Mouse (Mus musculus) CH12.LX (cell line): ENCODE measurements around the gene Xpr1. TPM values are rescaled to one million over a fixed set of nuclear protein-coding genes. Genes with fewer than 3 reads are reported as not detected.

Source experiments
- DNase-seq: peaks from one replicate; pipeline ENCODE4 v3.0.0-alpha.2; 2013; ENCODE audit errors: extremely low read depth
- H3K27ac ChIP-seq: 2 replicates; pipeline ENCODE4 v1.5.1; 2012; ENCODE audit warnings: low read depth, mild to moderate bottlenecking, control low read depth, moderate library complexity; ENCODE audit not compliant: insufficient read depth
- H3K27me3 ChIP-seq: replicated peaks from 2 replicates; pipeline ENCODE3; 2012; ENCODE audit warnings: inconsistent platforms
- H3K36me3 ChIP-seq, 2 experiments: replicated peaks in 1 of 2; 2 replicates each; pipeline versions ENCODE3 to v1.6.1; 2012; ENCODE audit warnings: inconsistent platforms in 1 of 2, low read length in 1 of 2, mild to moderate bottlenecking in 1 of 2, mixed read lengths in 1 of 2, moderate library complexity in 1 of 2; ENCODE audit not compliant: control insufficient read depth in 1 of 2, insufficient read depth in 1 of 2
- H3K4me1 ChIP-seq, 2 experiments: 2 replicates each; pipeline ENCODE4 v1.6.1; 2012; ENCODE audit warnings: inconsistent platforms in 1 of 2, moderate library complexity in 1 of 2; ENCODE audit not compliant: insufficient read depth in 2 of 2, control insufficient read depth in 1 of 2
- H3K4me2 ChIP-seq: 2 replicates; pipeline ENCODE4 v1.6.1; 2012; ENCODE audit warnings: low read depth, mild to moderate bottlenecking, control low read depth; ENCODE audit not compliant: poor library complexity, insufficient read depth, severe bottlenecking
- H3K4me3 ChIP-seq, 3 experiments: fragments of 150-350 bp in 1 of 3; sonication (generic) in 1 of 3; replicated peaks in 1 of 3; 2 replicates each; pipeline versions ENCODE3 to v1.5.1; 2011 to 2012; ENCODE audit warnings: low read depth in 2 of 3, low read length in 2 of 3, mild to moderate bottlenecking in 2 of 3, moderate library complexity in 2 of 3, control low read depth in 1 of 3, improper control_type of control experiment in 1 of 3, inconsistent platforms in 1 of 3, mixed read lengths in 1 of 3; ENCODE audit not compliant: poor library complexity in 1 of 3
- H3K79me2 ChIP-seq: replicated peaks from 2 replicates; pipeline ENCODE4 v1.6.1; 2012; ENCODE audit warnings: mild to moderate bottlenecking, moderate library complexity; ENCODE audit not compliant: control insufficient read depth, poor library complexity, insufficient read depth, severe bottlenecking; ENCODE audit errors: extremely low read depth
- H3K9ac ChIP-seq: 2 replicates; pipeline ENCODE4 v1.6.1; 2012; ENCODE audit warnings: low read depth, mild to moderate bottlenecking, control low read depth, moderate library complexity; ENCODE audit not compliant: insufficient read depth
- H3K9me3 ChIP-seq: replicated peaks from 2 replicates; pipeline ENCODE3; 2012; ENCODE audit warnings: low read length, inconsistent platforms, mixed read lengths
- CHD2 ChIP-seq: IDR thresholded peaks from 2 replicates; pipeline ENCODE4 v1.6.1; 2011; ENCODE audit warnings: low read length, improper control_type of control experiment
- ELF1 ChIP-seq: IDR thresholded peaks from 2 replicates; pipeline ENCODE4 v1.6.1; 2014; ENCODE audit warnings: low read depth, mild to moderate bottlenecking, inconsistent platforms, low read length, improper control_type of control experiment
- ETS1 ChIP-seq: conservative IDR thresholded peaks from 2 replicates; pipeline ENCODE4 v1.6.1; 2012; ENCODE audit warnings: low read depth, mild to moderate bottlenecking, inconsistent platforms, low read length, improper control_type of control experiment, moderate library complexity
- GABPA ChIP-seq: IDR thresholded peaks from 2 replicates; pipeline ENCODE4 v1.6.1; 2012; ENCODE audit warnings: low read depth, low read length, improper control_type of control experiment, inconsistent platforms; ENCODE audit not compliant: insufficient replicate concordance
- HCFC1 ChIP-seq: IDR thresholded peaks from 2 replicates; pipeline ENCODE4 v1.6.1; 2012; ENCODE audit warnings: low read depth, mild to moderate bottlenecking, inconsistent platforms, low read length, improper control_type of control experiment
- JUN ChIP-seq: IDR thresholded peaks from 2 replicates; pipeline ENCODE4 v1.6.1; 2011; ENCODE audit warnings: low read depth, mild to moderate bottlenecking, low read length, improper control_type of control experiment, moderate library complexity; ENCODE audit not compliant: insufficient read depth
- JUND ChIP-seq: conservative IDR thresholded peaks from 2 replicates; pipeline ENCODE4 v1.6.1; 2011; ENCODE audit warnings: low read depth, low read length, improper control_type of control experiment
- KAT2A ChIP-seq: IDR thresholded peaks from 2 replicates; pipeline ENCODE4 v1.6.1; 2012; ENCODE audit warnings: low read length, improper control_type of control experiment, inconsistent platforms; ENCODE audit not compliant: insufficient replicate concordance
- MAZ ChIP-seq: IDR thresholded peaks from 2 replicates; pipeline ENCODE4 v1.6.1; 2012; ENCODE audit warnings: low read depth, mild to moderate bottlenecking, inconsistent platforms, low read length, improper control_type of control experiment, moderate library complexity
- NELFE ChIP-seq: IDR thresholded peaks from 2 replicates; pipeline ENCODE4 v1.6.1; 2011; ENCODE audit warnings: low read depth, low read length, improper control_type of control experiment
- PAX5 ChIP-seq: IDR thresholded peaks from 2 replicates; pipeline ENCODE4 v1.6.1; 2012; ENCODE audit warnings: low read length, inconsistent platforms, mixed read lengths
- POLR2A ChIP-seq: IDR thresholded peaks from 2 replicates; pipeline ENCODE4 v1.6.1; 2011; ENCODE audit warnings: low read depth, mild to moderate bottlenecking, improper control_type of control experiment, low read length
- RAD21 ChIP-seq: IDR thresholded peaks from 2 replicates; pipeline ENCODE4 v1.6.1; 2011; ENCODE audit warnings: low read depth, mild to moderate bottlenecking, low read length, improper control_type of control experiment, moderate library complexity
- TBP ChIP-seq: conservative IDR thresholded peaks from 2 replicates; pipeline ENCODE4 v1.6.1; 2011; ENCODE audit warnings: low read depth, low read length, improper control_type of control experiment
- ZMIZ1 ChIP-seq: IDR thresholded peaks from 2 replicates; pipeline ENCODE4 v1.6.1; 2012; ENCODE audit warnings: low read depth, mild to moderate bottlenecking, inconsistent platforms, low read length, improper control_type of control experiment
- dilution Hi-C: fragments of 300-500 bp; cut with MboI; formaldehyde crosslinking; loops from 2 replicates; pipeline ENCODE4 v1.14.3; 2020; ENCODE audit warnings: low sequenced_read_pairs; ENCODE audit not compliant: extremely low pct_unique_long_range_greater_than_20kb, extremely low pct_ligation_motif_present
- in situ Hi-C: fragments of 300-500 bp; cut with MboI; formaldehyde crosslinking; loops from 3 replicates; pipeline ENCODE4 v1.14.3; 2019; ENCODE audit warnings: low sequenced_read_pairs, low pct_ligation_motif_present, low pct_unique_long_range_greater_than_20kb, mixed read lengths
- polyA plus RNA-seq: library from polyadenylated mRNA; unstranded; fragments of >175 nt; gene quantifications from 2 replicates; pipeline ENCODE4 v1.2.1, GENCODE M21; 2012; ENCODE audit warnings: low read depth; ENCODE audit not compliant: insufficient read length
- total RNA-seq, 2 experiments: library from RNA; depleted of rRNA; stranded (reverse); fragments of 300-350 nt in 1 of 2; fragments of >200 nt in 1 of 2; gene quantifications; 2 replicates each; pipeline ENCODE4 v1.2.3; 2012 to 2014

The Xpr1 gene
- total and polyA plus RNA-seq, 3 experiments: 7.7 to 13.1 (median 9.6) TPM

GRCm38 (mm10) chr1:155235641-155236040 lies 181.6 kb downstream of the Xpr1 start:
- Histone ChIP-seq H3K4me2 (no peak overlapping the region), H3K27me3 (peaks cover 2% of the 10 kb centered on the region)

GRCm38 (mm10) chr1:155233931-155234607 lies 183.1 kb downstream of the Xpr1 start:
- no peak overlapping the region for H3K4me2 ChIP-seq
- no peaks in the 10 kb centered on the region for H3K79me2 ChIP-seq
- no peak for TF ChIP-seq TBP
- TF ChIP-seq ELF1: no peak
- no peak overlapping the region for H3K27ac ChIP-seq
- no peak for DNase-seq
- no peak overlapping the region for H3K4me3 ChIP-seq
- no peaks in the 10 kb centered on the region for H3K36me3 ChIP-seq
- peaks cover 6 to 50% of the 10 kb centered on the region in 2 experiments; a peak in 2 of 4 replicates for H3K4me1 ChIP-seq
- no peak overlapping the region for H3K9ac ChIP-seq
- no peaks in the 10 kb centered on the region for H3K9me3 ChIP-seq
- peaks cover 2% of the 10 kb centered on the region for H3K27me3 ChIP-seq
- in situ Hi-C loops: no loop called here
- dilution Hi-C loops: no loop called here

More at GRCm38 (mm10) chr1:155235641-155236040, 181.6 kb downstream of the Xpr1 start:
- TF ChIP-seq ETS1: no peak
- no peak for TF ChIP-seq RAD21
- TF ChIP-seq HCFC1: no peak
- Histone ChIP-seq H3K36me3 (no peaks in the 10 kb centered on the region), H3K4me1 (peaks cover 6 to 34% of the 10 kb centered on the region in 2 experiments; a peak in 2 of 4 replicates), H3K4me3 (no peak overlapping the region), H3K27ac (no peak overlapping the region), H3K9me3 (no peaks in the 10 kb centered on the region), H3K9ac (no peak overlapping the region), H3K79me2 (no peaks in the 10 kb centered on the region)
- in situ Hi-C loops (no loop called here), dilution Hi-C loops (no loop called here)
- no peak for DNase-seq

GRCm38 (mm10) chr1:155233378-155233777 lies 183.8 kb downstream of the Xpr1 start:
- H3K27me3 ChIP-seq: peaks cover 2% of the 10 kb centered on the region
- no peak overlapping the region for H3K4me2 ChIP-seq
- H3K4me1 ChIP-seq: peaks cover 6 to 56% of the 10 kb centered on the region in 2 experiments; a peak in 2 of 4 replicates
- TF ChIP-seq RAD21 (no peak), JUN (no peak), ZMIZ1 (no peak), TBP (no peak), JUND (no peak), GABPA (no peak), MAZ (no peak), CHD2 (no peak), KAT2A (no peak), NELFE (no peak), PAX5 (no peak), POLR2A (no peak)
- H3K36me3 ChIP-seq: peaks cover 0 to 3% of the 10 kb centered on the region in 2 experiments
- DNase-seq: no peak
- no peak overlapping the region for H3K4me3 ChIP-seq
- H3K9me3 ChIP-seq: no peaks in the 10 kb centered on the region
- H3K27ac ChIP-seq: no peak overlapping the region
- no peak overlapping the region for H3K9ac ChIP-seq
- in situ Hi-C loops: no loop called here
- no peaks in the 10 kb centered on the region for H3K79me2 ChIP-seq
- dilution Hi-C loops: no loop called here
